Mouse (Mus musculus) colon, adult 2 months (tissue): Measurements from ENCODE around the gene Olfr606. TPM values are rescaled to one million over a fixed set of nuclear protein-coding genes. Genes with fewer than 3 reads are reported as not detected.

ENCODE experiments used
- polyA plus RNA-seq: library from polyadenylated mRNA; depleted of rRNA; stranded (reverse); fragments of >200 nt; gene quantifications from 2 replicates; pipeline ENCODE4 v1.2.3, GENCODE M21; 2012; rRNA removed

The Olfr606 gene
- polyA plus RNA-seq, result not detected in 2 replicates

GRCm38 (mm10) chr7:103448746-103449145 lies at the start of gene Olfr606:
TSS of gene Olfr606 (plus strand) at chr7:103449046.

GRCm38 (mm10) chr7:103414772-103415171 lies 34.1 kb upstream of the Olfr606 start, which contains the start of gene Usp17lc:
TSS of gene Usp17lc (plus strand) at chr7:103415072.

GRCm38 (mm10) chr7:103445339-103445738 lies 3.5 kb upstream of the Olfr606 start, which contains the start of gene Olfr605:
TSS of gene Olfr605 (minus strand) at chr7:103445439.

GRCm38 (mm10) chr7:103469577-103469976 lies 20.7 kb downstream of the Olfr606 start, which contains the start of gene Olfr608:
TSS of gene Olfr608 (plus strand) at chr7:103469877.

GRCm38 (mm10) chr7:103497962-103498361 lies 49.1 kb downstream of the Olfr606 start, which contains the start of gene Olfr609:
TSS of gene Olfr609 (minus strand) at chr7:103498062.

Other genes with a start within 250 kb of the Olfr606 start
- not detected in 2 replicates for gene Olfr593, start 237.2 kb upstream of the Olfr606 start, polyA plus RNA-seq
- not detected in 2 replicates for gene Olfr594, start 232.1 kb upstream of the Olfr606 start, polyA plus RNA-seq
- gene Usp17ld, start 196.5 kb upstream of the Olfr606 start, polyA plus RNA-seq, result not detected in 2 replicates
- not detected in 2 replicates for gene Olfr596, start 143.4 kb upstream of the Olfr606 start, polyA plus RNA-seq
- gene Olfr597, start 132.7 kb upstream of the Olfr606 start, polyA plus RNA-seq, result not detected in 2 replicates
- not detected in 2 replicates for gene Olfr598, start 125.5 kb upstream of the Olfr606 start, polyA plus RNA-seq
- not detected in 2 replicates for gene Olfr599, start 113.1 kb upstream of the Olfr606 start, polyA plus RNA-seq
- not detected in 2 replicates for gene Olfr600, start 99.4 kb upstream of the Olfr606 start, polyA plus RNA-seq
- not detected in 2 replicates for gene Olfr601, start 86.4 kb upstream of the Olfr606 start, polyA plus RNA-seq
- not detected in 2 replicates for gene Olfr603, start 62.9 kb upstream of the Olfr606 start, polyA plus RNA-seq
- not detected in 2 replicates for gene Usp17lc, start 34.0 kb upstream of the Olfr606 start, polyA plus RNA-seq
- not detected in 2 replicates for gene Olfr605, start 3.6 kb upstream of the Olfr606 start, polyA plus RNA-seq
- gene Olfr607, start 15.1 kb downstream of the Olfr606 start, polyA plus RNA-seq, result not detected in 2 replicates
- not detected in 2 replicates for gene Olfr608, start 20.8 kb downstream of the Olfr606 start, polyA plus RNA-seq
- not detected in 2 replicates for gene Olfr609, start 49.0 kb downstream of the Olfr606 start, polyA plus RNA-seq
- gene Olfr610, start 63.1 kb downstream of the Olfr606 start, polyA plus RNA-seq, result not detected in 2 replicates
- gene Olfr611, start 71.8 kb downstream of the Olfr606 start, polyA plus RNA-seq, result not detected in 2 replicates
- gene Olfr612, start 93.7 kb downstream of the Olfr606 start, polyA plus RNA-seq, result not detected in 2 replicates
- gene Olfr613, start 99.0 kb downstream of the Olfr606 start, polyA plus RNA-seq, result not detected in 2 replicates
- not detected in 2 replicates for gene Olfr615, start 107.0 kb downstream of the Olfr606 start, polyA plus RNA-seq
- not detected in 2 replicates for gene Olfr616, start 120.1 kb downstream of the Olfr606 start, polyA plus RNA-seq
- gene Olfr617, start 124.0 kb downstream of the Olfr606 start, polyA plus RNA-seq, result not detected in 2 replicates
- gene Olfr618, start 141.1 kb downstream of the Olfr606 start, polyA plus RNA-seq, result not detected in 2 replicates
- not detected in 2 replicates for gene Olfr619, start 151.5 kb downstream of the Olfr606 start, polyA plus RNA-seq
- not detected in 2 replicates for gene Olfr620, start 163.5 kb downstream of the Olfr606 start, polyA plus RNA-seq
- not detected in 2 replicates for gene Olfr622, start 193.7 kb downstream of the Olfr606 start, polyA plus RNA-seq
- not detected in 2 replicates for gene Olfr623, start 214.7 kb downstream of the Olfr606 start, polyA plus RNA-seq
- not detected in 2 replicates for gene Olfr624, start 222.1 kb downstream of the Olfr606 start, polyA plus RNA-seq
- gene Olfr625-ps1, start 233.7 kb downstream of the Olfr606 start, polyA plus RNA-seq, result not detected in 2 replicates